Mouse (Mus musculus) C2C12 (cell line): ENCODE measurements around the gene Ntrk3.

Source experiments
- CEBPB ChIP-seq: IDR thresholded peaks from one replicate; pipeline ENCODE4 v1.6.1; 2011; ENCODE audit warnings: low read depth, mild to moderate bottlenecking, control low read depth, moderate library complexity
- CTCF ChIP-seq: IDR thresholded peaks from one replicate; pipeline ENCODE4 v1.5.1; 2011; ENCODE audit not compliant: control insufficient read depth, insufficient read depth, insufficient read length
- FOSL1 ChIP-seq: IDR thresholded peaks from one replicate; pipeline ENCODE4 v1.8.0; 2011; ENCODE audit warnings: mild to moderate bottlenecking, low read length; ENCODE audit not compliant: poor library complexity, insufficient read depth, severe bottlenecking
- MAX ChIP-seq: IDR thresholded peaks from one replicate; pipeline ENCODE4 v1.6.1; 2011; ENCODE audit warnings: mild to moderate bottlenecking, control low read depth
- MYOD1 ChIP-seq: IDR thresholded peaks from one replicate; pipeline ENCODE4 v1.6.1; 2011; ENCODE audit warnings: low read depth; ENCODE audit not compliant: control insufficient read depth, insufficient read length
- MYOG ChIP-seq: IDR thresholded peaks from one replicate; pipeline ENCODE4 v1.6.1; 2011; ENCODE audit not compliant: control insufficient read depth, insufficient read length; ENCODE audit errors: extremely low read depth
- USF1 ChIP-seq: IDR thresholded peaks from one replicate; pipeline ENCODE4 v1.6.1; 2011; ENCODE audit warnings: low read depth, mild to moderate bottlenecking, control low read depth, moderate library complexity

DNA sequence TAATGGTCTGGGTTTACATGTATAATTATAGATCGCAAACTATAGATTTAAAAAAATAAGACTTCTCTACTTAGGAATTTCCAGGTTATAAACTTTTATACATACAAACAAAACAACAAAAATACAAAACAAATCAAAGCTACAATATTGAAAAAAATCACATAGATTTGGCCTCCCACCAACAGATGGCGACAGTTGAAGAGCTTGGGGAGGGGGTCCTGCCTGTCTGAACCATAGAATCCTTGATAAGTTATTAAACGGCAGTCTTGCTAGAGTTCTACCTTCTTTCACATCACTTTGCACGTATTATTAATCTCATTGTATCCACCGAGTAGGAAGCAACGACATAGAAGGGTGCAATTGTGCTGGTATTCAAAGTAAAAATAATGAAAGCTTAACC, 68.9 kb downstream of the Ntrk3 start:
- TF ChIP-seq CTCF: no peak
- TF ChIP-seq USF1: no peak
- no peak for TF ChIP-seq MYOG
- TF ChIP-seq MAX: no peak
- no peak for TF ChIP-seq FOSL1
- TF ChIP-seq CEBPB: no peak
- no peak for TF ChIP-seq MYOD1
